Mouse (Mus musculus): Measurements from ENCODE around the gene Hist1h2br. TPM values are rescaled to one million over a fixed set of nuclear protein-coding genes. Genes with fewer than 3 reads are reported as not detected.
A peak's percentile ranks its signal among the peaks of the same experiment; 100 is the strongest.
"Not testable (repeated sequence)": the region's sequence is repeated elsewhere in the genome, so short reads cannot be mapped to it uniquely, and the experiment has no call there.

Hist1h2br gene
- total and polyA plus RNA-seq, 3 experiments, result 15.9 to 55.8 (median 36.5) TPM

GRCm38 (mm10) chr13:21846356-21846755 lies 12.8 kb downstream of the Hist1h2br start:
- not testable (repeated sequence) for DNase-seq

GRCm38 (mm10) chr13:21847883-21848282 lies 14.3 kb downstream of the Hist1h2br start:
- no peak for DNase-seq

- not testable (repeated sequence) for DNase-seq
These were observed 17.2 kb downstream of the Hist1h2br start for GRCm38 (mm10) chr13:21850696-21851095.

GRCm38 (mm10) chr13:21852215-21852945 lies 18.8 kb downstream of the Hist1h2br start:
- DNase-seq, result peak; percentile 5

- DNase-seq, result peak; percentile 92
These were observed 21.6 kb downstream of the Hist1h2br start for GRCm38 (mm10) chr13:21855146-21855545.

- DNase-seq, result peak; percentile 66
These were observed 22.2 kb downstream of the Hist1h2br start for GRCm38 (mm10) chr13:21855698-21856162.

GRCm38 (mm10) chr13:21861608-21862007 lies 28.1 kb downstream of the Hist1h2br start:
- DNase-seq, result no peak

- not testable (repeated sequence) for DNase-seq
These were observed 32.0 kb downstream of the Hist1h2br start for GRCm38 (mm10) chr13:21865503-21865902.

GRCm38 (mm10) chr13:21880735-21881134 lies 47.2 kb downstream of the Hist1h2br start:
- DNase-seq, result no peak

GRCm38 (mm10) chr13:21881878-21882669 lies 48.5 kb downstream of the Hist1h2br start:
- DNase-seq, result peak; percentile 67

- peak; percentile 61 for DNase-seq
These were observed 49.3 kb downstream of the Hist1h2br start for GRCm38 (mm10) chr13:21882760-21883405.

GRCm38 (mm10) chr13:21883407-21883806 lies 49.9 kb downstream of the Hist1h2br start:
- DNase-seq, result no peak

GRCm38 (mm10) chr13:21884586-21884985 lies 51.0 kb downstream of the Hist1h2br start:
- DNase-seq, result no peak

Small RNAs within 50 kb of the gene (microRNA-seq; reads per million reads assigned to microRNA genes)
- gene Gm19658 (0 reads per million in 2 experiments), gene Gm44346 (0 reads per million in 2 experiments), gene Gm44466 (0 reads per million in 2 experiments)

Other genes starting within 250 kb of the Hist1h2br start
- not detected for gene Olfr1362, start 219.7 kb upstream of the Hist1h2br start, total RNA-seq (2021)
- 0.04 TPM in 1 of 2 replicates, not detected in the other for gene Olfr1362, start 219.7 kb upstream of the Hist1h2br start, polyA plus RNA-seq (2012; rRNA removed)
- gene Olfr11, start 191.2 kb upstream of the Hist1h2br start, total RNA-seq (2021), result not detected
- not detected in 2 replicates for gene Olfr11, start 191.2 kb upstream of the Hist1h2br start, polyA plus RNA-seq (2012; rRNA removed)
- not detected for gene Olfr1361, start 170.4 kb upstream of the Hist1h2br start, total RNA-seq (2021)
- gene Olfr1361, start 170.4 kb upstream of the Hist1h2br start, polyA plus RNA-seq (2012; rRNA removed), result not detected in 2 replicates
- gene Olfr1360, start 156.3 kb upstream of the Hist1h2br start, total RNA-seq (2021), result not detected
- gene Olfr1360, start 156.3 kb upstream of the Hist1h2br start, polyA plus RNA-seq (2012; rRNA removed), result not detected in 2 replicates
- not detected for gene Olfr1359, start 135.6 kb upstream of the Hist1h2br start, total RNA-seq (2021)
- not detected in 2 replicates for gene Olfr1359, start 135.6 kb upstream of the Hist1h2br start, polyA plus RNA-seq (2012; rRNA removed)
- 10 to 100 TPM; 24.1 to 36.9 TPM for gene Hist1h2bl, start 117.6 kb upstream of the Hist1h2br start, total RNA-seq (2021)
- 0.49 and 1.3 TPM in 2 replicates for gene Hist1h2bl, start 117.6 kb upstream of the Hist1h2br start, polyA plus RNA-seq (2012; rRNA removed)
- 10 to 100 TPM; 28.5 to 38.1 TPM for gene Hist1h2ai, start 117.3 kb upstream of the Hist1h2br start, total RNA-seq (2021)
- 5.7 and 9.3 TPM in 2 replicates for gene Hist1h2ai, start 117.3 kb upstream of the Hist1h2br start, polyA plus RNA-seq (2012; rRNA removed)
- 10 to 100 TPM; 16.3 to 42.1 TPM for gene Hist1h3h, start 116.1 kb upstream of the Hist1h2br start, total RNA-seq (2021)
- gene Hist1h3h, start 116.1 kb upstream of the Hist1h2br start, polyA plus RNA-seq (2012; rRNA removed), result 5.5 and 8.7 TPM in 2 replicates
- gene Hist1h2bm, start 111.7 kb upstream of the Hist1h2br start, total RNA-seq (2021), result 1 to 10 TPM; 6.5 to 7.0 TPM
- gene Hist1h2bm, start 111.7 kb upstream of the Hist1h2br start, polyA plus RNA-seq (2012; rRNA removed), result 0.28 and 0.56 TPM in 2 replicates
- gene Hist1h4j, start 98.7 kb upstream of the Hist1h2br start, total RNA-seq (2021), result 10 to 100 TPM in 1 of 2 experiments, 1 to 10 TPM in 1; 7.5 to 11.4 TPM
- gene Hist1h4j, start 98.7 kb upstream of the Hist1h2br start, polyA plus RNA-seq (2012; rRNA removed), result 0.52 TPM in 2 replicates
- gene Hist1h4k, start 83.2 kb upstream of the Hist1h2br start, total RNA-seq (2021), result 100 to 1,000 TPM in 1 of 2 experiments, 10 to 100 TPM in 1; 76.0 to 101 TPM
- gene Hist1h4k, start 83.2 kb upstream of the Hist1h2br start, polyA plus RNA-seq (2012; rRNA removed), result 10.2 and 12.5 TPM in 2 replicates
- 10 to 100 TPM; 10.8 to 11.1 TPM for gene Hist1h2ak, start 79.9 kb upstream of the Hist1h2br start, total RNA-seq (2021)
- 5.4 and 7.8 TPM in 2 replicates for gene Hist1h2ak, start 79.9 kb upstream of the Hist1h2br start, polyA plus RNA-seq (2012; rRNA removed)
- 10 to 100 TPM; 16.7 to 17.2 TPM for gene Hist1h2bn, start 79.6 kb upstream of the Hist1h2br start, total RNA-seq (2021)
- gene Hist1h2bn, start 79.6 kb upstream of the Hist1h2br start, polyA plus RNA-seq (2012; rRNA removed), result 2.5 and 8.2 TPM in 2 replicates
- gene Hist1h1b, start 53.1 kb upstream of the Hist1h2br start, total RNA-seq (2021), result 10 to 100 TPM; 11.6 to 11.7 TPM
- 0.34 and 0.37 TPM in 2 replicates for gene Hist1h1b, start 53.1 kb upstream of the Hist1h2br start, polyA plus RNA-seq (2012; rRNA removed)
- 10 to 100 TPM; 41.4 to 42.7 TPM for gene Hist1h3i, start 50.4 kb upstream of the Hist1h2br start, total RNA-seq (2021)
- gene Hist1h3i, start 50.4 kb upstream of the Hist1h2br start, polyA plus RNA-seq (2012; rRNA removed), result 16.8 and 25.5 TPM in 2 replicates
- 1 to 10 TPM; 3.4 to 4.6 TPM for gene Hist1h2an, start 46.5 kb upstream of the Hist1h2br start, total RNA-seq (2021)
- 4.2 TPM in 1 of 2 replicates, not detected in the other for gene Hist1h2an, start 46.5 kb upstream of the Hist1h2br start, polyA plus RNA-seq (2012; rRNA removed)
- gene Hist1h2bp, start 46.3 kb upstream of the Hist1h2br start, total RNA-seq (2021), result 10 to 100 TPM in 1 of 2 experiments, 1 to 10 TPM in 1; 8.5 to 10.7 TPM
- gene Hist1h2bp, start 46.3 kb upstream of the Hist1h2br start, polyA plus RNA-seq (2012; rRNA removed), result 1.6 TPM in 1 of 2 replicates, not detected in the other
- 10 to 100 TPM; 35.5 to 55.7 TPM for gene Hist1h2bq, start 23.5 kb upstream of the Hist1h2br start, total RNA-seq (2021)
- gene Hist1h2bq, start 23.5 kb upstream of the Hist1h2br start, polyA plus RNA-seq (2012; rRNA removed), result 13.1 and 16.6 TPM in 2 replicates
- gene Hist1h2ao, start 23.3 kb upstream of the Hist1h2br start, total RNA-seq (2021), result 10 to 100 TPM; 16.1 to 19.4 TPM
- gene Hist1h2ao, start 23.3 kb upstream of the Hist1h2br start, polyA plus RNA-seq (2012; rRNA removed), result not detected in 2 replicates
- gene Hist1h4m, start 22.0 kb upstream of the Hist1h2br start, total RNA-seq (2021), result 100 to 1,000 TPM; 165 to 190 TPM
- 4.5 TPM in 1 of 2 replicates, not detected in the other for gene Hist1h4m, start 22.0 kb upstream of the Hist1h2br start, polyA plus RNA-seq (2012; rRNA removed)
- gene Hist1h4n, start 1.5 kb upstream of the Hist1h2br start, total RNA-seq (2021), result 10 to 100 TPM; 22.2 to 52.8 TPM
- 4.1 and 6.6 TPM in 2 replicates for gene Hist1h4n, start 1.5 kb upstream of the Hist1h2br start, polyA plus RNA-seq (2012; rRNA removed)
- 10 to 100 TPM; 24.8 to 29.8 TPM for gene Hist1h2ap, start 236 bp upstream of the Hist1h2br start, total RNA-seq (2021)
- gene Hist1h2ap, start 236 bp upstream of the Hist1h2br start, polyA plus RNA-seq (2012; rRNA removed), result 126 and 141 TPM in 2 replicates
- 1 to 10 TPM; 1.7 to 1.9 TPM for gene Zfp184, start 111.4 kb downstream of the Hist1h2br start, total RNA-seq (2021)
- gene Zfp184, start 111.4 kb downstream of the Hist1h2br start, polyA plus RNA-seq (2012; rRNA removed), result 0.26 and 0.35 TPM in 2 replicates
- gene Pom121l2, start 147.5 kb downstream of the Hist1h2br start, total RNA-seq (2021), result not detected
- gene Pom121l2, start 147.5 kb downstream of the Hist1h2br start, polyA plus RNA-seq (2012; rRNA removed), result not detected in 2 replicates
- gene Prss16, start 176.0 kb downstream of the Hist1h2br start, total RNA-seq (2021), result under 1 TPM in 1 of 2 experiments, not detected in 1; 0.61 TPM
- gene Prss16, start 176.0 kb downstream of the Hist1h2br start, polyA plus RNA-seq (2012; rRNA removed), result 0.35 and 1.0 TPM in 2 replicates
- 10 to 100 TPM; 14.2 to 18.9 TPM for gene Hist1h2ah, start 201.8 kb downstream of the Hist1h2br start, total RNA-seq (2021)
- gene Hist1h2ah, start 201.8 kb downstream of the Hist1h2br start, polyA plus RNA-seq (2012; rRNA removed), result 1.0 and 16.0 TPM in 2 replicates
- gene Hist1h2bk, start 202.1 kb downstream of the Hist1h2br start, total RNA-seq (2021), result 10 to 100 TPM; 27.4 to 48.0 TPM
- 1.9 and 3.2 TPM in 2 replicates for gene Hist1h2bk, start 202.1 kb downstream of the Hist1h2br start, polyA plus RNA-seq (2012; rRNA removed)
- 10 to 100 TPM; 48.5 to 52.2 TPM for gene Hist1h4i, start 207.6 kb downstream of the Hist1h2br start, total RNA-seq (2021)
- 11.4 and 12.7 TPM in 2 replicates for gene Hist1h4i, start 207.6 kb downstream of the Hist1h2br start, polyA plus RNA-seq (2012; rRNA removed)
- gene Hist1h2ag, start 209.2 kb downstream of the Hist1h2br start, total RNA-seq (2021), result 10 to 100 TPM; 14.1 to 18.2 TPM
- gene Hist1h2ag, start 209.2 kb downstream of the Hist1h2br start, polyA plus RNA-seq (2012; rRNA removed), result 0.45 TPM in 1 of 2 replicates, not detected in the other
- gene Hist1h2bj, start 209.5 kb downstream of the Hist1h2br start, total RNA-seq (2021), result 10 to 100 TPM; 14.1 to 18.8 TPM
- 2.3 and 2.8 TPM in 2 replicates for gene Hist1h2bj, start 209.5 kb downstream of the Hist1h2br start, polyA plus RNA-seq (2012; rRNA removed)

All from adrenal gland, adult 2 months (tissue).